Mouse (Mus musculus) gastrocnemius, postnatal 14 days (tissue): ENCODE data around the gene Rbbp5. TPM values are rescaled to one million over a fixed set of nuclear protein-coding genes. Genes with fewer than 3 reads are reported as not detected.
A peak's percentile ranks its signal among the peaks of the same experiment; 100 is the strongest.

Source experiments
- DNase-seq: peaks from one replicate; pipeline ENCODE4 v3.0.0; 2021; ENCODE audit warnings: mixed read lengths
- intact Hi-C: fragments of 180-260 bp; cut with DNase I; formaldehyde crosslinking; loops from one replicate; pipeline ENCODE4 v1.15.1; 2025; ENCODE audit warnings: low total_unique reads
- total RNA-seq, 2 experiments: library from RNA; stranded (reverse); gene quantifications; 2 replicates each; pipeline ENCODE4 v1.2.3; 2021

Rbbp5 gene
- total RNA-seq, 2 experiments from 2014 or later, result 17.1 to 17.4 TPM

DNA sequence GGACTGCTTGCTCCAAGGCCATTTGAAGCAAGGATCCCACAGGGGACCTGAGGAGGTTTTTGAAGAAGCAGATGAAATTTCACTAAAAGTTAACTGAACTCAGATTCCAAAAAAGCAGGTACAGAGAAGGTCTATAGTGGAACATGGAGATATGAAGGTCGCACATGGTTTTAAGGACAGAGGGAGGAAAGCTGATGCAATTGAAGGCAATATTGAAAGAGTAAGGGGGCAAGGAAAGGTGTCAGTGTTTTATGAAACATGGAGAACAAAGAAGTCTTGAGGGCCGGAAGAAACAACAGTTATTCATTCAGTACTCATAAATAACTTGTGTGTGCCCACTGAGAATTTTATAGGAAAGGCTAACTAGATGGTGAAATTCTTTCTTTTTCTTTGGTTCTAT is 4.5 kb downstream of the Rbbp5 start:
- no peak for DNase-seq
- intact Hi-C loops, result no loop called here

GRCm38 (mm10) chr1:132483234-132483633 is 6.1 kb downstream of the Rbbp5 start:
- DNase-seq, result no peak
- intact Hi-C loops, result no loop called here

- intact Hi-C loops, result no loop called here
- no peak for DNase-seq
Observed at GRCm38 (mm10) chr1:132483759-132484158, 6.6 kb downstream of the Rbbp5 start.

GRCm38 (mm10) chr1:132500535-132500934 is 23.4 kb downstream of the Rbbp5 start:
- intact Hi-C loops, result no loop called here
- no peak for DNase-seq

- intact Hi-C loops, result no loop called here
- DNase-seq, result no peak
Observed at GRCm38 (mm10) chr1:132505155-132505554, 28.0 kb downstream of the Rbbp5 start.

- intact Hi-C loops, result no loop called here
- no peak for DNase-seq
Observed at GRCm38 (mm10) chr1:132506058-132506457, 28.9 kb downstream of the Rbbp5 start, which contains the start of gene Tmem81. TSS of gene Tmem81 (plus strand) at chr1:132506230.

DNA sequence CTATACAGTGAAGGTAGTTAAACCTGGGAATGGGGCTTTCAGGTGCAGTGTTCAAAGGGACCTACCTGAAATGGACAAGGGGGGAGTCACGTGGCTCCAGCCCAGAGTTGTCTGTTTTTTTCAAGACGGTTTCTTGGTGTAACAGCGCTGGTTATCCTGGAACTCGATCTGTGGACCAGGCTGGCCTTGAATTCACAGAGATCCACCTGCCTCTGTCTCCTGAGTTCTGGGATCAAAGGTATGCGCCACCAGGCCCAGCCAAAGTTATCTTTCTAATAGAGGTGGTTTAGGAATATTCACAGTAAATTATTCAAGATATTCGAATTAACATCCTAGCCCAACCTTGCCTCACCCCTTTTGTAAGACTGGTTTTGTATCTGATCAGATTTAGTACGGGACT is 29.5 kb downstream of the Rbbp5 start:
- intact Hi-C loops, result no loop called here
- DNase-seq, result no peak

DNA sequence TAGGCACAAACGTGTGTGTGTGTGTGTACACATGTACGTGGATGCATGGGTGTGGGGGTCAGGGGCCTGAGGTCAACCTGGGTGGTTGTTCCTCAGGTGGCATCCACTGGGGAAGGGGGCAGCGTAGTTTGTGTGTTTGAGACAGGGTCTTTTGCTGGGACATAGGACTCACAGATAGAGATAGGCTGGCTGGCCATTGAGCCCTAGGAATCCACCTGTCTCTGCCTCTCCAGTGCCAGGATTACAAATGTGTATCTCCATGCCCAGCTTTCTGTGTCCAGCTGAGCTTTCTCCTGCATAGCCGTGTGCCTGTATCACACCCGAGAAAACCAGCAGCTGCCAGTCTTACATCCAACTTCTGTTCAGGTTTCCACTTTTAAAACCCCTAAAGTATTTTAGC is 32.6 kb downstream of the Rbbp5 start:
- intact Hi-C loops, result loop anchor here (10.0 kb wide), 1 partner anchor 465 kb away; no protein-coding TSS in a partner anchor
- no peak for DNase-seq

DNA sequence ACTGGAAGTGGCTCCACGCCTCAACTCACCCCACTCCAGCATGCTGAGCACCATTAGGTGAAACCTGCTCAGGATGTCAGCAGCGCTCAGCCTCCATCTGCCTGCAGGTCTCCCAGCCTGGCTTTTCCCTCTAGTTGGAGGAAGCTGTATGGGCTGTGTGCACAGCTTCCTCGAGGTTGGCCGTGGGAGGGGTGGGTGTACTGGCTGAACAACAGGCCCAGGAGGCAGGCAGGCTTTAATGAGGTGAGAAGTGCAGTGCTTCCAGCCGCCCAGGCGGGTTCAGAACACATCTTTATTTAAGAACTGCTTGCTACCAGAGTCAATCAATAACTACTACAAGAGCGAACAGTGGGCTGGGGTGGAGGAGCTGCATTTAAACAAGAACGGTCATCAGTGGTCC is 34.4 kb downstream of the Rbbp5 start:
- no peak for DNase-seq
- intact Hi-C loops, result loop anchor here (10.0 kb wide), 1 partner anchor 463 kb away; no protein-coding TSS in a partner anchor

GRCm38 (mm10) chr1:132512106-132512505 is 34.9 kb downstream of the Rbbp5 start:
- intact Hi-C loops, result loop anchor here (10.0 kb wide), 1 partner anchor 463 kb away; no protein-coding TSS in a partner anchor
- DNase-seq, result no peak

DNA sequence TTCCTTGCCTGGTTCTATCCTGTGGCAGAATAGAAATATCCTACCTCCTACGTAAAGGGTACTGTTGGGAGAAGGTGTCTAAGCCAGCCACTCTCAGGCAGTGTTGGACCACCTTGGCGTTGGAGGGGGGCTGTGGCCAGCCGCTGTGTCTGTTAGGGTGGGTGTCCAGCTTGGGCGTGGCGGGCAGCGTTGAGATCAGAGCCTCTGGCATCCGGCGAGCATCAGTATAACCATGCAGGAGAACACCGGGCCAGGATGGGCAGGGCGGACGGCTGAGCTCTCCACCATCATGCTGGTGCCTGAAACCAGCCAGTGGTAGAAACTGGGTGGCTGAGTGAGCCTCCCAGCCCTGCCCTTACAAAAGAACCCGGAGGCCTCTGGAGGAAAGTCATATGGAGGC is 38.2 kb downstream of the Rbbp5 start:
- no peak for DNase-seq
- intact Hi-C loops, result loop anchor here (10.0 kb wide), 1 partner anchor 459 kb away; no protein-coding TSS in a partner anchor

- intact Hi-C loops, result loop anchor here (10.0 kb wide), 1 partner anchor 458 kb away; no protein-coding TSS in a partner anchor
- no peak for DNase-seq
Observed at GRCm38 (mm10) chr1:132516776-132517175, 39.6 kb downstream of the Rbbp5 start.

GRCm38 (mm10) chr1:132518621-132519020 is 41.5 kb downstream of the Rbbp5 start:
- intact Hi-C loops, result loop anchor here (10.0 kb wide), 1 partner anchor 456 kb away; no protein-coding TSS in a partner anchor
- DNase-seq, result no peak

GRCm38 (mm10) chr1:132519734-132520133 is 42.6 kb downstream of the Rbbp5 start:
- intact Hi-C loops, result loop anchor here (10.0 kb wide), 2 partner anchors 185 to 455 kb away; no protein-coding TSS in a partner anchor
- DNase-seq, result no peak

DNA sequence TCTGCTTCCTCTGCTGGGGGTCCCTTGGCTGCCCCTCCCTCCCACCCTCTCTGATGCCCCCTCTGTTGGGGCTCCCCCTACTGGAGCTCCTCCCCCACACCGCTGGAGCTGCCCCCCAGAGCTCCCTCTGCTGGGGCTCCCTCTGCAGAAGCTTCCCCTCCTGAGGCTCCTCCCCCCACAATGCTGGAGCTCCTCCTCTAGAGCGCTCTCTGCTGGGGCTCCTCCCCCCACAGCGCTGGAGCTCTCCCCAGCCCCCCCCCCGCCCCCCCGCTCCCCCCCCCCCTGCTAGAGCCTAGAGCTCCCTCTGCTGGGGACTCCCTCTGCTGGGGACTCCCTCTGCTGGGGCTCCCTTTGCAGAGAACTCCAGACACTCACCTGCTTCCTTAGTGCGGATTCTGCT is 43.6 kb downstream of the Rbbp5 start:
- peak; percentile 74 for DNase-seq

DNA sequence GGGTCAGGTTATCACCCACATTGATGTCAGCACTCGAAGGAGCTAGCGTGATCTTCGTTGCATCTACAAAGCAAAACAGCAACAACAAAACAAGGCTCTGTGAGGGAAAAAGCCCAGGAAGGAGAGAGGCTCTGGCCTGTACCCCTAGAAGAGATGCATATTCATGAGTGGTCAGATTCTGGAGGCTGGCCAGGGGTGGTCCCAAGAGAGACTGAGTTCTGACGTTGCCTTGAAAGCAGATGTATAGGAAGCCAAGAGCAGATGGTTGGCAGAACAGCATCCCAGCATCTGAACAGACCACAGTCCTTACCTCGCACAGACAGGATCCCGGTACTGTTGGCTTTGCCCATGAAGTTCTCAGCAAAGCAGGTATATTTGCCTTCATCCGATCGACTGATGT is 45.9 kb downstream of the Rbbp5 start:
- DNase-seq, result no peak
- intact Hi-C loops, result loop anchor here (2.0 to 10.0 kb wide), 2 partner anchors 72 to 182 kb away; no protein-coding TSS in a partner anchor

More for the DNA sequence above, 43.6 kb downstream of the Rbbp5 start:
- intact Hi-C loops, result loop anchor here (10.0 kb wide), 1 partner anchor 184 kb away; no protein-coding TSS in a partner anchor

DNA sequence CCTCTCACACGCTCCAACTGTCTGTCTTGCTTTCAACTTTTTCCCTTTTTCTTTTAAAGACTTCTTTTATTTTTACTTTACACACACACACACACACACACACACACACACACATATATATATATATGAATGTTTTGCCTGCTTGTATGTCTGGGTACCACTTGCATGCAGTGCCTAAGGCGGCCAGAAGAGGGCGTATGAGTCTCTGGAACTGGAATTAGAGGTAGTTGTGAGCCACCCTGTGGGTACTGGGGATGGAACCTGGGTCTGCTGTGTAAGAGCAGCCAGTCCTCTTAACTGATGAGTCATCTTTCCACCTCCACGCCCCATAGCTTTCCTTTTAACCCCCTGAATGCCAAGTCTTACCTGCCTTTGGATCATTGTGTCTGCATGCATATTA is 46.8 kb downstream of the Rbbp5 start:
- no peak for DNase-seq
- intact Hi-C loops, result loop anchor here (2.0 to 10.0 kb wide), 2 partner anchors 71 to 181 kb away; no protein-coding TSS in a partner anchor

DNA sequence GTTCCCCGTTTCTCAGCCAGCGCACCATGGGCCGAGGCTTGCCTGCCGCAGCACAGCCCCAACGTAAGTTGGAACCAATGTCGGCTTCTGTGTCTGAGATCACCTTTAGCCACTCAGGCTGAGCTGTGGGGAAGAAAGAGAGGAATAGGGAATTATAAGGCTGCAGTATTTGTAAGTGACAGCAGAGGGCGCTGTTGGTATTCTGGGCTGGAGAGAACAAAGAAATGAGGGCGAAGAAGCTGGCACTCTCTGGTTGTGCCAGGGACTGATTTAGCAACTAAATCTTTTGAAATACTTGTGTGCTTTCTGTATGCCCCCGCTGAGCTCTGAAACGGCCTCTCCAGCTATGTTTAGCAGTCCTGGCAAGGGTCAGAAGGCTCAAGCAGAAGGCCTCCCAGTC is 48.7 kb downstream of the Rbbp5 start:
- intact Hi-C loops, result loop anchor here (10.0 kb wide), 1 partner anchor 179 kb away; no protein-coding TSS in a partner anchor
- no peak for DNase-seq

DNA sequence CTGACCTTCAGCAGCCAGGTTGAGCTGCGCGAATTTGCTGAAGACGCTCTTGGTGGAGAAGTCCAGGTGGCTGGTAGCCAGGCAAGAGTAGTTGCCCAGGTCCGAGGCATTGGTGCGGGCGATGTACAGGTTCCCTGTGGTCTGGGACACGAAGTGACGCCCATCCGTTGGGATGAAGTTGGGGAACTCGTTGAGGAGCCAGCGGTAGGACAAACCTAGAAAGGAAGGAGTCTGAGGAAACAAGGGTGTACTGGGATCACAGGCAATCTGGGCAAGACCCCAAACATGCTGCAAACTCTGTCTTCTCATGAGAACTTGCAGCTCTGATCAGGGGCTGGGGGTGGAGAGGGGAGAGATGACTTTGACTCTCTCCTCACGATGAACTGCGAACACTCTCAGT is 50.9 kb downstream of the Rbbp5 start:
- intact Hi-C loops, result loop anchor here (10.0 kb wide), 1 partner anchor 177 kb away; no protein-coding TSS in a partner anchor
- no peak for DNase-seq

- peak; percentile 32 for DNase-seq
- intact Hi-C loops, result loop anchor here (10.0 kb wide), 1 partner anchor 176 kb away; no protein-coding TSS in a partner anchor
Observed at GRCm38 (mm10) chr1:132528647-132529334, 51.6 kb downstream of the Rbbp5 start.
